Mouse (Mus musculus) intestine, postnatal 0 days (tissue): Measurements from ENCODE around the gene Fam193a. TPM values are rescaled to one million over a fixed set of nuclear protein-coding genes. Genes with fewer than 3 reads are reported as not detected.

Source experiments
- ATAC-seq: fragments of 200-750 bp; cut with Nextera tagmentation; 2 replicates; pipeline ENCODE4 v1.8.0; 2017; ENCODE audit warnings: mild to moderate bottlenecking, moderate TSS enrichment, moderate library complexity
- H3K27ac ChIP-seq: fragments of 300-500 bp; sonication (generic); 2 replicates; pipeline ENCODE4 v1.5.1; 2014; ENCODE audit warnings: mild to moderate bottlenecking, low read depth, low read length, moderate library complexity
- H3K27me3 ChIP-seq: fragments of 300-500 bp; sonication (generic); replicated peaks from 2 replicates; pipeline ENCODE4 v1.6.1; 2014; ENCODE audit warnings: low read length, mixed read lengths; ENCODE audit not compliant: control insufficient read depth, insufficient read depth
- H3K36me3 ChIP-seq: fragments of 300-500 bp; sonication (generic); 2 replicates; pipeline ENCODE4 v1.6.1; 2014; ENCODE audit warnings: mild to moderate bottlenecking, moderate library complexity; ENCODE audit not compliant: control insufficient read depth, insufficient read depth
- H3K4me1 ChIP-seq: fragments of 300-500 bp; sonication (generic); replicated peaks from 2 replicates; pipeline ENCODE4 v1.6.1; 2014; ENCODE audit warnings: antibody characterized with exemption, low read length, mixed read lengths; ENCODE audit not compliant: control insufficient read depth, insufficient read depth
- H3K4me2 ChIP-seq: fragments of 300-500 bp; sonication (generic); replicated peaks from 2 replicates; pipeline ENCODE4 v1.6.1; 2014; ENCODE audit warnings: low read depth, mild to moderate bottlenecking, moderate library complexity
- H3K4me3 ChIP-seq: fragments of 300-500 bp; sonication (generic); 2 replicates; pipeline ENCODE4 v1.5.1; 2014; ENCODE audit warnings: low read depth, low read length
- H3K9ac ChIP-seq: fragments of 300-500 bp; sonication (generic); 2 replicates; pipeline ENCODE4 v1.6.1; 2014; ENCODE audit warnings: mild to moderate bottlenecking, low read depth, low read length
- H3K9me3 ChIP-seq: fragments of 300-500 bp; sonication (generic); 2 replicates; pipeline ENCODE4 v1.6.1; 2016; ENCODE audit warnings: mixed run types; ENCODE audit not compliant: control insufficient read depth
- CTCF ChIP-seq: sonication (generic); IDR thresholded peaks from 2 replicates; pipeline ENCODE4 v1.5.1; 2016; ENCODE audit warnings: low read depth, mild to moderate bottlenecking, control low read depth, antibody characterized with exemption, moderate library complexity
- WGBS: fragments of 180-500 bp; shearing (Covaris S2); extraction: QIAGEN DNeasy Blood & Tissue Kit; methylation state at CpG from one replicate; pipeline ENCODE4 v1.1.7; 2014; 5-methylcytosine and 5-hydroxymethylcytosine counted together
- polyA plus RNA-seq: library from polyadenylated mRNA; unstranded; fragments of >200 nt; fragmentation: Nextera tagmentation; extraction: Ambion mirVana; gene quantifications from 2 replicates; pipeline ENCODE4 v1.2.1, GENCODE M21; 2015

Gene Fam193a
- polyA plus RNA-seq, 1 experiment from 2014 or later, result 4.3 TPM

- Histone ChIP-seq H3K9me3 (no peaks in the 10 kb centered on the region), H3K27ac (no peak overlapping the region), H3K36me3 (peaks cover 64% of the 10 kb centered on the region), H3K27me3 (no peaks in the 10 kb centered on the region), H3K4me2 (no peak overlapping the region), H3K4me3 (no peak overlapping the region), H3K4me1 (no peaks in the 10 kb centered on the region), H3K9ac (no peak overlapping the region)
- TF ChIP-seq CTCF, result no peak
- WGBS, result 92% methylated on average over 4 of the region's 4 CpGs
- ATAC-seq, result no peak
Measured at GRCm38 (mm10) chr5:34438052-34438451, 68.3 kb downstream of the Fam193a start.

- no peak for TF ChIP-seq CTCF
- H3K4me1 ChIP-seq, result no peaks in the 10 kb centered on the region
- H3K4me2 ChIP-seq, result no peak overlapping the region
- WGBS, result 89% methylated on average over 1 of the region's 1 CpGs
- H3K27ac ChIP-seq, result no peak overlapping the region
- no peak overlapping the region for H3K4me3 ChIP-seq
- ATAC-seq, result no peak
- no peak overlapping the region for H3K9ac ChIP-seq
- peaks cover 70% of the 10 kb centered on the region for H3K36me3 ChIP-seq
- no peaks in the 10 kb centered on the region for H3K9me3 ChIP-seq
- no peaks in the 10 kb centered on the region for H3K27me3 ChIP-seq
Measured at GRCm38 (mm10) chr5:34438659-34439058, 68.9 kb downstream of the Fam193a start.

GRCm38 (mm10) chr5:34439768-34440167 lies 70.0 kb downstream of the Fam193a start:
- Histone ChIP-seq H3K36me3 (peaks cover 78% of the 10 kb centered on the region), H3K4me3 (no peak overlapping the region), H3K4me2 (no peak overlapping the region), H3K4me1 (no peaks in the 10 kb centered on the region), H3K9me3 (no peaks in the 10 kb centered on the region), H3K27me3 (no peaks in the 10 kb centered on the region), H3K27ac (no peak overlapping the region), H3K9ac (no peak overlapping the region)
- no peak for ATAC-seq
- no peak for TF ChIP-seq CTCF
- WGBS, result 94% methylated on average over 2 of the region's 2 CpGs

GRCm38 (mm10) chr5:34441797-34442196 lies 72.1 kb downstream of the Fam193a start:
- 99% methylated on average over 2 of the region's 2 CpGs for WGBS
- TF ChIP-seq CTCF, result no peak
- no peaks in the 10 kb centered on the region for H3K9me3 ChIP-seq

GRCm38 (mm10) chr5:34446207-34446606 lies 76.5 kb downstream of the Fam193a start:
- no peak overlapping the region for H3K4me3 ChIP-seq
- H3K9me3 ChIP-seq, result no peaks in the 10 kb centered on the region
- no peak overlapping the region for H3K27ac ChIP-seq
- no peaks in the 10 kb centered on the region for H3K27me3 ChIP-seq
- peaks cover 66% of the 10 kb centered on the region for H3K36me3 ChIP-seq
- no peak for TF ChIP-seq CTCF
- no peak overlapping the region for H3K4me2 ChIP-seq
- no peak for ATAC-seq
- WGBS, result 90% methylated on average over 9 of the region's 9 CpGs
- no peaks in the 10 kb centered on the region for H3K4me1 ChIP-seq
- H3K9ac ChIP-seq, result no peak overlapping the region

More at GRCm38 (mm10) chr5:34441797-34442196, 72.1 kb downstream of the Fam193a start:
- ATAC-seq, result no peak
- H3K4me2 ChIP-seq, result no peak overlapping the region
- peaks cover 84% of the 10 kb centered on the region for H3K36me3 ChIP-seq
- no peaks in the 10 kb centered on the region for H3K27me3 ChIP-seq
- H3K27ac ChIP-seq, result no peak overlapping the region
- no peak overlapping the region for H3K9ac ChIP-seq
- H3K4me1 ChIP-seq, result no peaks in the 10 kb centered on the region
- H3K4me3 ChIP-seq, result no peak overlapping the region

GRCm38 (mm10) chr5:34458994-34459393 lies 89.3 kb downstream of the Fam193a start:
- Histone ChIP-seq H3K4me3 (no peak overlapping the region), H3K9me3 (no peaks in the 10 kb centered on the region), H3K36me3 (peaks cover 63% of the 10 kb centered on the region), H3K4me2 (no peak overlapping the region), H3K4me1 (no peaks in the 10 kb centered on the region), H3K27me3 (no peaks in the 10 kb centered on the region), H3K9ac (no peak overlapping the region), H3K27ac (no peak overlapping the region; the same call in 1 of the 2 replicates)
- ATAC-seq, result no peak
- 90% methylated on average over 1 of the region's 1 CpGs for WGBS
- TF ChIP-seq CTCF, result no peak

GRCm38 (mm10) chr5:34461294-34461693 lies 91.6 kb downstream of the Fam193a start:
- ATAC-seq, result no peak
- Histone ChIP-seq H3K4me1 (no peaks in the 10 kb centered on the region), H3K9me3 (no peaks in the 10 kb centered on the region), H3K36me3 (peaks cover 79% of the 10 kb centered on the region), H3K27me3 (no peaks in the 10 kb centered on the region), H3K4me3 (no peak overlapping the region), H3K9ac (no peak overlapping the region), H3K27ac (no peak overlapping the region), H3K4me2 (no peak overlapping the region)
- 96% methylated on average over 4 of the region's 4 CpGs for WGBS
- TF ChIP-seq CTCF, result no peak
